Mouse (Mus musculus) small intestine, adult 2 months (tissue): ENCODE measurements around the gene Cd164l2. TPM values are rescaled to one million over a fixed set of nuclear protein-coding genes. Genes with fewer than 3 reads are reported as not detected.

Source experiments
- H3K27ac ChIP-seq: fragments of 200-500 bp; 2 replicates; pipeline ENCODE4 v1.5.1; 2012; ENCODE audit warnings: low read depth, low read length, control low read depth, inconsistent platforms; ENCODE audit not compliant: insufficient read depth
- H3K27me3 ChIP-seq: fragments of 200-500 bp; 2 replicates; pipeline ENCODE4 v1.6.1; 2012; ENCODE audit warnings: mild to moderate bottlenecking, moderate library complexity, low read length, inconsistent platforms; ENCODE audit not compliant: control insufficient read depth, insufficient read depth
- H3K36me3 ChIP-seq: fragments of 200-500 bp; 2 replicates; pipeline ENCODE4 v1.6.1; 2012; ENCODE audit warnings: mild to moderate bottlenecking, low read length, control low read depth, inconsistent platforms; ENCODE audit not compliant: control insufficient read depth, insufficient read depth
- H3K4me1 ChIP-seq: fragments of 200-500 bp; 2 replicates; pipeline ENCODE4 v1.6.1; 2012; ENCODE audit warnings: low read length, inconsistent platforms, mixed read lengths; ENCODE audit not compliant: control insufficient read depth, insufficient read depth, insufficient read length
- H3K4me3 ChIP-seq: fragments of 200-500 bp; 2 replicates; pipeline ENCODE4 v1.5.1; 2012; ENCODE audit warnings: low read depth, mild to moderate bottlenecking, control low read depth, inconsistent platforms, low read length, moderate library complexity
- CTCF ChIP-seq: fragments of 200-500 bp; IDR thresholded peaks from 2 replicates; pipeline ENCODE4 v1.5.1; 2012; ENCODE audit warnings: low read depth, mild to moderate bottlenecking, control low read depth, inconsistent platforms, low read length, moderate library complexity, mixed read lengths; ENCODE audit not compliant: insufficient replicate concordance, insufficient read length; ENCODE audit errors: extremely low read depth
- POLR2A ChIP-seq: fragments of 200-500 bp; IDR thresholded peaks from 2 replicates; pipeline ENCODE4 v1.6.1; 2012; ENCODE audit warnings: low read depth, mild to moderate bottlenecking, control low read depth, inconsistent platforms, low read length, moderate library complexity
- WGBS: fragments of 180-500 bp; shearing (Covaris S2); methylation state at CpG from one replicate; pipeline ENCODE4 v1.1.7; 2018; 5-methylcytosine and 5-hydroxymethylcytosine counted together
- polyA plus RNA-seq: library from polyadenylated mRNA; depleted of rRNA; stranded (reverse); fragments of >200 nt; gene quantifications from 2 replicates; pipeline ENCODE4 v1.2.3, GENCODE M21; 2012

Cd164l2 gene
- polyA plus RNA-seq, 1 experiment: 0.61 TPM

GRCm38 (mm10) chr4:133221701-133222100 lies 9.8 kb downstream of the Cd164l2 start:
- WGBS: 91% methylated on average over 8 of the region's 8 CpGs
- peaks cover 5% of the 10 kb centered on the region; the same call in 1 of the 2 replicates for H3K4me1 ChIP-seq
- H3K36me3 ChIP-seq: no peaks in the 10 kb centered on the region
- no peak overlapping the region for H3K27ac ChIP-seq
- no peaks in the 10 kb centered on the region for H3K27me3 ChIP-seq
- TF ChIP-seq CTCF (no peak), POLR2A (no peak)
- no peak overlapping the region for H3K4me3 ChIP-seq

DNA sequence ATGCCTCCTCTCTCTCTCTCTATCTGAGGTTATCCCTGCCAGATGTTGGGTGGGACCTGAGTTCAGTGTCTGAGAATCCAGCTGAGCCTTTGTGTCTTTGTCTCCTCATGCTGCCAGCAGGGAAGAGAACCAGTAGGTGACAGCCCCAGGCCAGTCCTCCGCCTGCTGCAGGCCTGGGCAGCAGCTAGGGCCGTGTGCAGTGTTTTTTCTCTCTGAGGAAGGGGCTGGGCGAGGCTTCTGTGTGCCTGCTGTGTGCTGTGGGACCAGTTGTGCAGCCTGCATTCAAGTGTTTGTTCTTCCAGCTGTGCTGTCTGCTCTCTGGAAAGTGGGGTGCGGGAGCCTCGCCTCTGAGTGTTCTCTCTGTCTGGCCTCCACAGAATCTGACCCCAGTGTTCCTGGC lies 11.9 kb downstream of the Cd164l2 start:
- WGBS: 69% methylated on average over 5 of the region's 5 CpGs
- H3K4me1 ChIP-seq: peaks cover 5% of the 10 kb centered on the region; the same call in 1 of the 2 replicates
- H3K36me3 ChIP-seq: no peaks in the 10 kb centered on the region
- no peak overlapping the region for H3K27ac ChIP-seq
- no peak overlapping the region for H3K4me3 ChIP-seq
- TF ChIP-seq CTCF (no peak), POLR2A (no peak)
- no peaks in the 10 kb centered on the region for H3K27me3 ChIP-seq

DNA sequence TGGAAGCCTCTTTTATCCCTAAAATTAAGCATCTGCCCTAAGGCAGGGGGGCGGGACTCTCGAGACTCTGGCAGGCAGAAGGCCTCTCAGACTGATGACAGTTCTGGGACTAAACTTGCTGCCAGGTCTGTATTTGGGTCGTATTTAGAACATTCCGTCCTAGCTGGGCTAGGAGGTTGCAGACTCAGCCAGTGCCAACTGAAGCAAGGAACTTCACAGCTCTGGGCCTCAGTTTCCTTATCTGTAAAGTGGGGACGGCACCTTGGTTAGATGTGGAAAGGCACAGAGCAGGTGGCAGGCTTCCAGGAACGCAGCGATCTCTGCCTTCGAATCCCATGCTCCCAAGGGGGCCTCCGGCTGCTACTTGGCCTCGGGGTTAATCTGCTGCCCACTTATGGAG lies 14.1 kb downstream of the Cd164l2 start:
- Histone ChIP-seq H3K36me3 (no peaks in the 10 kb centered on the region), H3K27me3 (no peaks in the 10 kb centered on the region), H3K27ac (no peak overlapping the region), H3K4me3 (no peak overlapping the region), H3K4me1 (no peaks in the 10 kb centered on the region)
- TF ChIP-seq CTCF (no peak), POLR2A (no peak)
- 74% methylated on average over 10 of the region's 10 CpGs for whole genome bisulfite sequencing

- Histone ChIP-seq H3K36me3 (no peaks in the 10 kb centered on the region), H3K4me1 (no peaks in the 10 kb centered on the region), H3K27me3 (no peaks in the 10 kb centered on the region), H3K4me3 (no peak overlapping the region), H3K27ac (no peak overlapping the region)
- TF ChIP-seq CTCF: no peak
- WGBS: 65% methylated on average over 8 of the region's 8 CpGs
These were observed 15.7 kb downstream of the Cd164l2 start for GRCm38 (mm10) chr4:133227636-133228035.

GRCm38 (mm10) chr4:133229582-133229981 lies 17.7 kb downstream of the Cd164l2 start:
- Histone ChIP-seq H3K4me1 (no peaks in the 10 kb centered on the region), H3K27me3 (no peaks in the 10 kb centered on the region), H3K36me3 (no peaks in the 10 kb centered on the region), H3K4me3 (no peak overlapping the region), H3K27ac (no peak overlapping the region)
- no peak for TF ChIP-seq POLR2A
- no peak for TF ChIP-seq CTCF
- WGBS: 84% methylated on average over 8 of the region's 8 CpGs

- TF ChIP-seq CTCF (peak; percentile 80; the same call in 1 of the 2 replicates), POLR2A (no peak)
- H3K27ac ChIP-seq: no peak overlapping the region
These were observed 21.5 kb downstream of the Cd164l2 start for GRCm38 (mm10) chr4:133233285-133233976.

GRCm38 (mm10) chr4:133234771-133235170 lies 22.8 kb downstream of the Cd164l2 start:
- Histone ChIP-seq H3K36me3 (no peaks in the 10 kb centered on the region), H3K27me3 (no peaks in the 10 kb centered on the region), H3K4me3 (no peak overlapping the region), H3K27ac (no peak overlapping the region), H3K4me1 (no peaks in the 10 kb centered on the region)
- 52% methylated on average over 5 of the region's 5 CpGs for WGBS
- TF ChIP-seq POLR2A (no peak), CTCF (no peak)

More at GRCm38 (mm10) chr4:133233285-133233976, 21.5 kb downstream of the Cd164l2 start:
- Histone ChIP-seq H3K27me3 (no peaks in the 10 kb centered on the region), H3K4me3 (no peak overlapping the region), H3K36me3 (no peaks in the 10 kb centered on the region), H3K4me1 (no peaks in the 10 kb centered on the region)
- WGBS: 27% methylated on average over 10 of the region's 10 CpGs

- H3K27me3 ChIP-seq: no peaks in the 10 kb centered on the region
- H3K4me3 ChIP-seq: no peak overlapping the region
- no peaks in the 10 kb centered on the region for H3K36me3 ChIP-seq
- peaks cover 2% of the 10 kb centered on the region; the same call in 1 of the 2 replicates for H3K4me1 ChIP-seq
- H3K27ac ChIP-seq: no peak overlapping the region
- TF ChIP-seq POLR2A: no peak
- TF ChIP-seq CTCF: no peak
- WGBS: 70% methylated on average over 5 of the region's 5 CpGs
These were observed 23.5 kb downstream of the Cd164l2 start for GRCm38 (mm10) chr4:133235415-133235814.
